In the genomic region with DNA sequence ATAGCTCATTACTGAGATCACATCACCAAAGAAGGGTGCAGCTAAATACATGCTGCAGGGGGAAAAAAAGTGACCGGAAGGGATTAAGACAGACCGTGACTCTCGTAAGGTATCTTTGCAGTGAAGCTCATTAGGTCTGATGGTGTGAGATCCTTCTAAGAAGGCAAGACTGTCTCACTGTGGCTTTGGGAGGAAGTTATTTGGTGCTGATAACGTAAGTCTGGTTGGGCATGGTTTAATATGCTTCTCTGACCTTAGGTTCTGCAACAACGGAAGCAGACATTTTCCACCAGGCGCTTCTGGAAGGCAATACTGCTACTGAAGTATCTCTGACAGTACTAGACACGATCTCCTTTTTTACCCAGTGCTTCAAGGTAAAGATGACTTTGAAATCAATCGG, we compare ENCODE assay signal across 29 mouse cellular contexts.
DNase-seq lines count a peak whose midpoint lies in the region; ATAC-seq and TF ChIP-seq lines count a peak whose summit lies in the region.
"Had no signal": no experiment of that assay in that cellular context is flagged by ENCODE, and none has a peak within 500 bp of the region (broad histone marks: within the 10 kb centered on the region; RNA-seq: fewer than 3 reads in every experiment).

No protein-coding gene starts in this region.

- H3K4me2 ChIP-seq in intestine, embryonic 15.5 days (replicated peaks): no peak overlapping the region
- H3K4me2 ChIP-seq: embryonic facial prominence, embryonic 13.5 days; embryonic facial prominence, embryonic 15.5 days; forebrain, embryonic 12.5 days had no signal

- H3K9me3 ChIP-seq in MEL (replicated peaks; ENCODE audit: insufficient read depth, low read length): no peaks in the 10 kb centered on the region
- no peaks in the 10 kb centered on the region for H3K9me3 ChIP-seq in intestine, embryonic 15.5 days
- H3K9me3 ChIP-seq: embryonic facial prominence, embryonic 13.5 days; embryonic facial prominence, embryonic 15.5 days; forebrain, embryonic 10.5 days; forebrain, embryonic 12.5 days; G1E had no signal

- no peak for TF ChIP-seq CTCF in MEL (IDR thresholded peaks at IDR 0.05 in 2 of 3, conservative IDR thresholded peaks at IDR 0.05 in 1 of 3; ENCODE audit: control insufficient read depth in 1 of 3, insufficient read depth in 1 of 3, low read depth in 2 of 3, low read length in 3 of 3, poor library complexity in 1 of 3, severe bottlenecking in 1 of 3)

- H3K4me3 ChIP-seq in MEL (ENCODE audit: control insufficient read depth in 1 of 2, insufficient read depth in 1 of 2, low read depth in 2 of 2, low read length in 2 of 2): peak overlapping the region in 1 of 2 experiments; percentile 36; a peak in 3 of 4 replicates
- H3K4me3 ChIP-seq in intestine, embryonic 15.5 days (replicated peaks): no peak overlapping the region
- H3K4me3 ChIP-seq: embryonic facial prominence, embryonic 13.5 days; embryonic facial prominence, embryonic 15.5 days; erythroblast, embryonic 14.5 days; forebrain, embryonic 10.5 days; forebrain, embryonic 12.5 days had no signal

- H3K9ac ChIP-seq in MEL (ENCODE audit: control insufficient read depth, low read depth, low read length, poor library complexity, severe bottlenecking): peak overlapping the region; percentile 43
- H3K9ac ChIP-seq in intestine, embryonic 15.5 days: no peak overlapping the region
- H3K9ac ChIP-seq: embryonic facial prominence, embryonic 13.5 days; embryonic facial prominence, embryonic 15.5 days; forebrain, embryonic 12.5 days had no signal

- no peaks in the 10 kb centered on the region for H3K27me3 ChIP-seq in MEL (ENCODE audit: control insufficient read depth in 1 of 2, insufficient read depth in 2 of 2, low read length in 2 of 2)
- H3K27me3 ChIP-seq in intestine, embryonic 15.5 days (replicated peaks): no peaks in the 10 kb centered on the region
- H3K27me3 ChIP-seq: CH12.LX; embryonic facial prominence, embryonic 13.5 days; embryonic facial prominence, embryonic 15.5 days; forebrain, embryonic 12.5 days had no signal

- peak in 1 of 2 experiments; percentile 10; a peak in 1 of 4 replicates for TF ChIP-seq EP300 in MEL (IDR thresholded peaks at IDR 0.05; ENCODE audit: low read depth in 1 of 2, low read length in 2 of 2)

- peak; percentile 63 for ATAC-seq in common myeloid progenitor, adult 5-6 weeks (replicated peaks; ENCODE audit: low read depth, poor library complexity, severe bottlenecking)
- ATAC-seq in megakaryocyte progenitor cell, adult 5-6 weeks (replicated peaks; ENCODE audit: poor library complexity): peak; percentile 64
- no peak for ATAC-seq in intestine, embryonic 15.5 days
- ATAC-seq: activated CD4-positive, CD25-positive, alpha-beta regulatory T cell, adult 4 months; CD4-positive, CD25-positive, alpha-beta regulatory T cell, adult 4 months; forebrain, embryonic 14.5 days; forebrain, embryonic 16.5 days; Patski had no signal

- peaks cover 0 to 7% of the 10 kb centered on the region in 2 experiments; a peak in 2 of 4 replicates for H3K36me3 ChIP-seq in MEL (ENCODE audit: control insufficient read depth in 1 of 2, insufficient read depth in 2 of 2, low read length in 2 of 2)
- no peaks in the 10 kb centered on the region for H3K36me3 ChIP-seq in intestine, embryonic 15.5 days
- H3K36me3 ChIP-seq: embryonic facial prominence, embryonic 15.5 days; G1E had no signal

- no peak for TF ChIP-seq RAD21 in MEL (IDR thresholded peaks at IDR 0.05; ENCODE audit: low read depth, low read length)

- 94% methylated on average over 8 of the region's 8 CpGs for WGBS in intestine, embryonic 15.5 days

- H3K79me2 ChIP-seq in MEL (ENCODE audit: control insufficient read depth, insufficient read depth, low read length, poor library complexity): no peaks in the 10 kb centered on the region

- peaks cover 0 to 3% of the 10 kb centered on the region in 2 experiments; a peak in 2 of 4 replicates for H3K4me1 ChIP-seq in MEL (ENCODE audit: control insufficient read depth in 1 of 2, insufficient read depth in 2 of 2, low read length in 2 of 2)
- no peaks in the 10 kb centered on the region for H3K4me1 ChIP-seq in intestine, embryonic 15.5 days (replicated peaks)
- H3K4me1 ChIP-seq: embryonic facial prominence, embryonic 13.5 days; embryonic facial prominence, embryonic 15.5 days; forebrain, embryonic 10.5 days; forebrain, embryonic 12.5 days had no signal

- peak overlapping the region; percentile 60 for H3K27ac ChIP-seq in MEL (ENCODE audit: control insufficient read depth, low read depth, low read length)
- no peak overlapping the region for H3K27ac ChIP-seq in intestine, embryonic 15.5 days
- H3K27ac ChIP-seq: embryonic facial prominence, embryonic 13.5 days; embryonic facial prominence, embryonic 15.5 days; forebrain, embryonic 10.5 days; forebrain, embryonic 12.5 days had no signal

- peak; percentile 65 for DNase-seq in MEL (ENCODE audit: low read depth, low spot score)
- no peak for DNase-seq in natural killer cell, adult 2 months (ENCODE audit: low spot score in 2 of 2)
- DNase-seq in spleen, postnatal 36 days (ENCODE audit: low spot score in 2 of 2): no peak
- no peak for DNase-seq in frontal cortex, postnatal 14 days (ENCODE audit: low spot score in 2 of 2)
- DNase-seq: adrenal gland, adult 8-10 months; adrenal gland, postnatal 14 days; adrenal gland, postnatal 36 days; B cell, adult 2 months; cerebellum, adult 11-12 months; cerebellum, adult 2 months; cerebellum, adult 9-10 months; cerebellum, postnatal 10 days; cerebellum, postnatal 25 days; embryo, embryonic 11 days had no signal

- no peak for TF ChIP-seq POLR2A in MEL (IDR thresholded peaks at IDR 0.05; ENCODE audit: control insufficient read depth in 1 of 2, insufficient read depth in 1 of 2, low read depth in 1 of 2, low read length in 2 of 2, poor library complexity in 1 of 2)

TF ChIP-seq in MEL, 35 proteins besides CTCF, POLR2A, EP300 and RAD21:
- TF ChIP-seq GATA1 (IDR thresholded peaks at IDR 0.05; ENCODE audit: low read depth, low read length) (peak; percentile 58), GABPA (IDR thresholded peaks at IDR 0.05; ENCODE audit: low read depth, low read length) (no peak)
TF ChIP-seq in MEL: peak in this region for 1.
